Mouse (Mus musculus): Measurements from ENCODE around the gene Slc31a1. TPM values are rescaled to one million over a fixed set of nuclear protein-coding genes. Genes with fewer than 3 reads are reported as not detected.

Gene Slc31a1
- polyA plus RNA-seq, 1 experiment from 2014 or later = 48.5 TPM

- 0 out of 2 replicates have a peak, but pooled peaks cover 4% of the 10 kb centered on the region for H3K36me3 ChIP-seq
- H3K4me1 ChIP-seq (replicated peaks) = 0 out of 2 replicates have a peak, but pooled peaks cover 11% of the 10 kb centered on the region
- H3K4me3 ChIP-seq = no peak overlapping the region
- no peak for DNase-seq (ENCODE audit: low spot score)
- no peaks in the 10 kb centered on the region for H3K9me3 ChIP-seq
- WGBS = 19% methylated on average over 1 of the region's 1 CpGs
- H3K27ac ChIP-seq = no peak overlapping the region
- no peaks in the 10 kb centered on the region for H3K27me3 ChIP-seq (ENCODE audit: insufficient read depth, poor library complexity, severe bottlenecking)
Measured at GRCm38 (mm10) chr4:62372410-62372809, 11.9 kb downstream of the Slc31a1 start.

GRCm38 (mm10) chr4:62372818-62373520 lies 12.4 kb downstream of the Slc31a1 start:
- H3K27ac ChIP-seq = no peak overlapping the region
- H3K4me1 ChIP-seq (replicated peaks) = 0 out of 2 replicates have a peak, but pooled peaks cover 11% of the 10 kb centered on the region
- WGBS = 90% methylated on average over 9 of the region's 9 CpGs
- H3K4me3 ChIP-seq = no peak overlapping the region
- no peaks in the 10 kb centered on the region for H3K27me3 ChIP-seq (ENCODE audit: insufficient read depth, poor library complexity, severe bottlenecking)
- no peaks in the 10 kb centered on the region for H3K9me3 ChIP-seq
- H3K36me3 ChIP-seq = 0 out of 2 replicates have a peak, but pooled peaks cover 4% of the 10 kb centered on the region
- no peak for DNase-seq (ENCODE audit: low spot score)

GRCm38 (mm10) chr4:62373668-62374067 lies 13.1 kb downstream of the Slc31a1 start:
- Histone ChIP-seq H3K4me3 (no peak overlapping the region), H3K27ac (no peak overlapping the region), H3K9me3 (no peaks in the 10 kb centered on the region), H3K27me3 (ENCODE audit: insufficient read depth, poor library complexity, severe bottlenecking) (no peaks in the 10 kb centered on the region), H3K4me1 (replicated peaks) (peaks cover 14% of the 10 kb centered on the region; the same call in 1 of the 2 replicates), H3K36me3 (0 out of 2 replicates have a peak, but pooled peaks cover 4% of the 10 kb centered on the region)
- DNase-seq (ENCODE audit: low spot score) = no peak
- WGBS = 93% methylated on average over 7 of the region's 7 CpGs

- no peak overlapping the region for H3K27ac ChIP-seq
- H3K36me3 ChIP-seq = 0 out of 2 replicates have a peak, but pooled peaks cover 4% of the 10 kb centered on the region
- H3K4me3 ChIP-seq = no peak overlapping the region
- peaks cover 16% of the 10 kb centered on the region; the same call in 1 of the 2 replicates for H3K4me1 ChIP-seq (replicated peaks)
- no peaks in the 10 kb centered on the region for H3K9me3 ChIP-seq
- no peaks in the 10 kb centered on the region for H3K27me3 ChIP-seq (ENCODE audit: insufficient read depth, poor library complexity, severe bottlenecking)
- 88% methylated on average over 4 of the region's 4 CpGs for WGBS
- DNase-seq (ENCODE audit: low spot score) = no peak
Measured at GRCm38 (mm10) chr4:62374342-62374741, 13.8 kb downstream of the Slc31a1 start.

GRCm38 (mm10) chr4:62376123-62376522 lies 15.6 kb downstream of the Slc31a1 start:
- H3K27ac ChIP-seq = no peak overlapping the region
- no peaks in the 10 kb centered on the region for H3K9me3 ChIP-seq
- whole genome bisulfite sequencing = 85% methylated on average over 2 of the region's 2 CpGs
- H3K4me1 ChIP-seq (replicated peaks) = peaks cover 16% of the 10 kb centered on the region; the same call in 1 of the 2 replicates
- no peaks in the 10 kb centered on the region for H3K27me3 ChIP-seq (ENCODE audit: insufficient read depth, poor library complexity, severe bottlenecking)
- no peak for DNase-seq (ENCODE audit: low spot score)
- no peaks in the 10 kb centered on the region for H3K36me3 ChIP-seq
- no peak overlapping the region for H3K4me3 ChIP-seq

GRCm38 (mm10) chr4:62379724-62380381 lies 19.3 kb downstream of the Slc31a1 start:
- H3K4me3 ChIP-seq = no peak overlapping the region
- H3K4me1 ChIP-seq (replicated peaks) = peaks cover 4% of the 10 kb centered on the region; the same call in 1 of the 2 replicates
- 91% methylated on average over 9 of the region's 9 CpGs for WGBS
- H3K27me3 ChIP-seq (ENCODE audit: insufficient read depth, poor library complexity, severe bottlenecking) = no peaks in the 10 kb centered on the region
- no peak overlapping the region for H3K27ac ChIP-seq
- DNase-seq (ENCODE audit: low spot score) = no peak
- no peaks in the 10 kb centered on the region for H3K9me3 ChIP-seq
- H3K36me3 ChIP-seq = 0 out of 2 replicates have a peak, but pooled peaks cover 4% of the 10 kb centered on the region

GRCm38 (mm10) chr4:62383207-62383606 lies 22.7 kb downstream of the Slc31a1 start:
- Histone ChIP-seq H3K9me3 (no peaks in the 10 kb centered on the region), H3K4me1 (replicated peaks) (peaks cover 4% of the 10 kb centered on the region; the same call in 1 of the 2 replicates), H3K4me3 (no peak overlapping the region), H3K27me3 (ENCODE audit: insufficient read depth, poor library complexity, severe bottlenecking) (no peaks in the 10 kb centered on the region), H3K27ac (no peak overlapping the region), H3K36me3 (peaks cover 32% of the 10 kb centered on the region)
- WGBS = 91% methylated on average over 6 of the region's 6 CpGs
- no peak for DNase-seq (ENCODE audit: low spot score)

GRCm38 (mm10) chr4:62383752-62384151 lies 23.2 kb downstream of the Slc31a1 start:
- no peaks in the 10 kb centered on the region for H3K27me3 ChIP-seq (ENCODE audit: insufficient read depth, poor library complexity, severe bottlenecking)
- no peak overlapping the region for H3K4me3 ChIP-seq
- no peak for DNase-seq (ENCODE audit: low spot score)
- H3K27ac ChIP-seq = no peak overlapping the region
- H3K9me3 ChIP-seq = no peaks in the 10 kb centered on the region
- peaks cover 38% of the 10 kb centered on the region for H3K36me3 ChIP-seq
- WGBS = 84% methylated on average over 7 of the region's 7 CpGs
- peaks cover under 1% of the 10 kb centered on the region; the same call in 1 of the 2 replicates for H3K4me1 ChIP-seq (replicated peaks)

GRCm38 (mm10) chr4:62384159-62384558 lies 23.6 kb downstream of the Slc31a1 start:
- H3K9me3 ChIP-seq = no peaks in the 10 kb centered on the region
- H3K4me3 ChIP-seq = no peak overlapping the region
- no peak for DNase-seq (ENCODE audit: low spot score)
- H3K4me1 ChIP-seq (replicated peaks) = no peaks in the 10 kb centered on the region
- no peak overlapping the region for H3K27ac ChIP-seq
- H3K36me3 ChIP-seq = peaks cover 42% of the 10 kb centered on the region
- WGBS = 95% methylated on average over 1 of the region's 1 CpGs
- H3K27me3 ChIP-seq (ENCODE audit: insufficient read depth, poor library complexity, severe bottlenecking) = no peaks in the 10 kb centered on the region

GRCm38 (mm10) chr4:62385439-62385838 lies 24.9 kb downstream of the Slc31a1 start:
- Histone ChIP-seq H3K4me3 (no peak overlapping the region), H3K9me3 (no peaks in the 10 kb centered on the region), H3K4me1 (replicated peaks) (no peaks in the 10 kb centered on the region), H3K36me3 (peaks cover 55% of the 10 kb centered on the region), H3K27me3 (ENCODE audit: insufficient read depth, poor library complexity, severe bottlenecking) (no peaks in the 10 kb centered on the region), H3K27ac (no peak overlapping the region)
- 91% methylated on average over 7 of the region's 7 CpGs for WGBS
- DNase-seq (ENCODE audit: low spot score) = no peak

- 89% methylated on average over 5 of the region's 5 CpGs for WGBS
- Histone ChIP-seq H3K4me1 (replicated peaks) (no peaks in the 10 kb centered on the region; the same call in 1 of the 2 replicates), H3K36me3 (peaks cover 88% of the 10 kb centered on the region), H3K9me3 (no peaks in the 10 kb centered on the region), H3K27ac (no peak overlapping the region), H3K4me3 (no peak overlapping the region), H3K27me3 (ENCODE audit: insufficient read depth, poor library complexity, severe bottlenecking) (no peaks in the 10 kb centered on the region)
- DNase-seq (ENCODE audit: low spot score) = no peak
Measured at GRCm38 (mm10) chr4:62389592-62390512, 29.3 kb downstream of the Slc31a1 start.

- H3K36me3 ChIP-seq = peaks cover 92% of the 10 kb centered on the region
- no peak for DNase-seq (ENCODE audit: low spot score)
- WGBS = 93% methylated on average over 7 of the region's 7 CpGs
Measured at GRCm38 (mm10) chr4:62391892-62392291, 31.4 kb downstream of the Slc31a1 start.

More at GRCm38 (mm10) chr4:62391892-62392291, 31.4 kb downstream of the Slc31a1 start:
- H3K27ac ChIP-seq = no peak overlapping the region
- H3K4me3 ChIP-seq = no peak overlapping the region
- no peaks in the 10 kb centered on the region for H3K27me3 ChIP-seq (ENCODE audit: insufficient read depth, poor library complexity, severe bottlenecking)
- H3K9me3 ChIP-seq = no peaks in the 10 kb centered on the region
- H3K4me1 ChIP-seq (replicated peaks) = no peaks in the 10 kb centered on the region; the same call in 1 of the 2 replicates
